Mouse (Mus musculus) heart, embryonic 15.5 days (tissue): ENCODE results near the gene Tmem56. TPM values are rescaled to one million over a fixed set of nuclear protein-coding genes. Genes with fewer than 3 reads are reported as not detected.
A peak's percentile ranks its signal among the peaks of the same experiment; 100 is the strongest.

ENCODE experiments used
- ATAC-seq: fragments of 200-750 bp; cut with Nextera tagmentation; replicated peaks from 2 replicates; pipeline ENCODE4 v1.8.0; 2017; ENCODE audit warnings: low read depth, moderate TSS enrichment; ENCODE audit not compliant: insufficient number of reproducible peaks, insufficient read depth, low FRiP score
- H3K27ac ChIP-seq: fragments of 300-500 bp; sonication (generic); 2 replicates; pipeline ENCODE4 v1.5.1; 2015; ENCODE audit warnings: mild to moderate bottlenecking, inconsistent platforms
- H3K27me3 ChIP-seq: fragments of 300-500 bp; sonication (generic); 2 replicates; pipeline ENCODE4 v1.6.1; 2015; ENCODE audit warnings: inconsistent platforms
- H3K36me3 ChIP-seq: fragments of 300-500 bp; sonication (generic); 2 replicates; pipeline ENCODE4 v1.6.1; 2015; ENCODE audit warnings: mild to moderate bottlenecking, inconsistent platforms
- H3K4me1 ChIP-seq: fragments of 300-500 bp; sonication (generic); replicated peaks from 2 replicates; pipeline ENCODE4 v1.6.1; 2015; ENCODE audit warnings: inconsistent platforms
- H3K4me2 ChIP-seq: fragments of 300-500 bp; sonication (generic); 2 replicates; pipeline ENCODE4 v1.6.1; 2015; ENCODE audit warnings: inconsistent platforms, mild to moderate bottlenecking, moderate library complexity
- H3K4me3 ChIP-seq: fragments of 300-500 bp; sonication (generic); 2 replicates; pipeline ENCODE4 v1.5.1; 2015; ENCODE audit warnings: mild to moderate bottlenecking, inconsistent platforms
- H3K9ac ChIP-seq: fragments of 300-500 bp; sonication (generic); 2 replicates; pipeline ENCODE4 v1.6.1; 2015; ENCODE audit warnings: mild to moderate bottlenecking, inconsistent platforms
- H3K9me3 ChIP-seq: fragments of 300-500 bp; sonication (generic); replicated peaks from 2 replicates; pipeline ENCODE4 v1.6.1; 2016; ENCODE audit warnings: inconsistent platforms
- WGBS: fragments of 180-500 bp; shearing (Covaris S2); methylation state at CpG from one replicate; pipeline ENCODE4 v1.1.7; 2015; ENCODE audit warnings: mixed read lengths; 5-methylcytosine and 5-hydroxymethylcytosine counted together
- polyA plus RNA-seq: library from polyadenylated mRNA; unstranded; fragments of >200 nt; fragmentation: Nextera tagmentation; extraction: Ambion mirVana; gene quantifications from 2 replicates; pipeline ENCODE4 v1.2.1, GENCODE M21; 2015

The Tmem56 gene
- polyA plus RNA-seq, 1 experiment from 2014 or later: 0.49 TPM

GRCm38 (mm10) chr3:121258521-121259478 lies 24.1 kb downstream of the Tmem56 start:
- 59% methylated on average over 20 of the region's 20 CpGs for WGBS
- H3K9me3 ChIP-seq: no peaks in the 10 kb centered on the region
- no peak overlapping the region for H3K9ac ChIP-seq
- no peak for ATAC-seq
- no peak overlapping the region for H3K27ac ChIP-seq
- peaks cover 19% of the 10 kb centered on the region for H3K4me1 ChIP-seq
- H3K4me3 ChIP-seq: no peak overlapping the region
- H3K27me3 ChIP-seq: peaks cover 38% of the 10 kb centered on the region
- peak overlapping the region; percentile 17 for H3K4me2 ChIP-seq
- no peaks in the 10 kb centered on the region for H3K36me3 ChIP-seq

- no peak for ATAC-seq
- no peak overlapping the region for H3K9ac ChIP-seq
- H3K4me1 ChIP-seq: peaks cover 11% of the 10 kb centered on the region
- H3K27ac ChIP-seq: no peak overlapping the region
- H3K4me2 ChIP-seq: no peak overlapping the region
- H3K4me3 ChIP-seq: no peak overlapping the region
- WGBS: 78% methylated on average over 10 of the region's 10 CpGs
- no peaks in the 10 kb centered on the region for H3K36me3 ChIP-seq
- peaks cover 26% of the 10 kb centered on the region for H3K27me3 ChIP-seq
- no peaks in the 10 kb centered on the region for H3K9me3 ChIP-seq
Observed at GRCm38 (mm10) chr3:121257418-121257817, 25.5 kb downstream of the Tmem56 start.

DNA sequence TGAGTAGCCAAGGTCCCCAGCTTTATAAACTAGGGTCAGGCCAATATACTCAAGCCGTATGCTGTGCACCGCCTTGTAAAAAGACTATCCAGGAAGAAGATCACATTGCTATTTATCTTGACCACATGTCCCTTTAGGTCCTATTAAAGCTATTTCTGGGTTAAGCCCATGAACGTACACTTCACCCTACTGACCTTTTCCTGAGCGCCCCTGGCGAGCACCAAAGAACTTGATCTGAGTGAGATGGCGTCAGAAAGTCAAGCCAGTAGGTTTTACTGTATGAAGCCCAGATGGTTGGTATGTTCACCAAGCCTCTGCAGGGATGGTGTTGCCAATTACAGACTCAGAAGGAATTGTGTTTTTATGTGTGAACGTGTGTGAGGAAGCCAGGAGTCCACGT lies 26.8 kb downstream of the Tmem56 start:
- Histone ChIP-seq H3K4me3 (no peak overlapping the region), H3K9me3 (no peaks in the 10 kb centered on the region), H3K4me2 (no peak overlapping the region), H3K36me3 (no peaks in the 10 kb centered on the region), H3K4me1 (peaks cover 7% of the 10 kb centered on the region), H3K27me3 (peaks cover 15% of the 10 kb centered on the region), H3K27ac (no peak overlapping the region), H3K9ac (no peak overlapping the region)
- WGBS: 83% methylated on average over 8 of the region's 8 CpGs
- ATAC-seq: no peak

DNA sequence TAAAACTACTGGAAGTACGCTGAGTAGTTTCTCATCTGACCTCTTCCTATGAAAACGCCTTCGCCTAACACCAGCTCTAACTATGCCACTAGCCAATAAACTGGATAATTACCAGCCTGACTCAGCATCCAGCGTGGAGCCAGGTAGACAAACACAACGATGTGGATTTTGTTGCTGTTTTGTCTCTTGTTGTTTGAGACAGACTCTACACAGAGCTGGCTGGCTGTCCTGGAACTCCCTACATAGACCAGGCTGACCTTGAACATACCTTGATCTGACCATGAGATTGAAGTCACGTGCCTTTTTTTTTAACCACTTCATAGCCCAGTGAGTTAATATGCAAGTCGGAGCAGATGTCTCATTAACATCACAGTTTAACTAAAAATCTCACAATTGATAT lies 27.4 kb downstream of the Tmem56 start:
- no peak overlapping the region for H3K4me2 ChIP-seq
- peaks cover 12% of the 10 kb centered on the region for H3K4me1 ChIP-seq
- no peak overlapping the region for H3K9ac ChIP-seq
- ATAC-seq: no peak
- no peaks in the 10 kb centered on the region for H3K9me3 ChIP-seq
- WGBS: 87% methylated on average over 7 of the region's 7 CpGs
- H3K4me3 ChIP-seq: no peak overlapping the region
- no peak overlapping the region for H3K27ac ChIP-seq
- no peaks in the 10 kb centered on the region for H3K36me3 ChIP-seq
- H3K27me3 ChIP-seq: peaks cover 8% of the 10 kb centered on the region

DNA sequence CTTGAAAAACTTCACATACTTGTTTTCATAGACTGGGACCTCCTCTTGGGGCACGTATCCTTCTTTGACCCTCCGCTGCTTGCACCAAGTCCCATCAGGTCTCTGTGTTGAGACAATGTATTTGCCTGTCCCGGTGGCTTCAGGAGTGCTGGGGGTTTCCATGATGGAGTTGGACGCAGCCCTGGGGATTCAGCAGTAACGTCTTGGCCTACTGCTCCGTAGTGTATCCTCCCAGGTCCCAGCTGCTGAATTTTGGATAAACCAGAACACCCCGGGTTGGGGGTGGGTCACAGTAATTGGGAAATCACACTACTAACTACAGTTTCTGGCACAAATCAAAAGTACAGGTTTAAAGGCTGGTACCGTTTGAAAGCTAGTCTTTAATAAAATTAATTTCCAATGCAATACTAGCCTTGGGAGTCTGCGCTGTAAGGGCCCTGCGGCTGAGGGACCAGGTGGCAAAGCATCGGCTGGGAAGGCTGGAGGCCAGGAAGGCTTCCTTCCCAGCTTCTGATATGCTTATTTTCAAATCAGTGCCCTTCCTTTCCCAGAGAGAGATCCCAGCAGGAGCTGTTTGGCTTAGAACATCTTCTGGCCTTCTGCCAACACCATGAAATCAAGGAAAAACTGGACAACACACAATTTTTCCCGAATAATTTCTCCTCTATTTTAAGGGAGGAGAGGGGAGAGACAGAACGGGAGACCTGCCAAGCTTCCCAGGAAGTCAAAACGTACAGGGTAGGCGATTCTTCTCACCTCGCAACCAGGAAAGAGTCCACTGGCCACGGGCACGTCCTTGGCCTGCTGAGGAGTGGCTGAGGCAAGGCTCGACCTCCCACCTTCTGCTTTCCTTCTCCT lies 32.1 kb downstream of the Tmem56 start:
- H3K36me3 ChIP-seq: no peaks in the 10 kb centered on the region
- H3K9me3 ChIP-seq: no peaks in the 10 kb centered on the region
- no peaks in the 10 kb centered on the region for H3K27me3 ChIP-seq
- H3K4me3 ChIP-seq: no peak overlapping the region
- H3K9ac ChIP-seq: no peak overlapping the region
- no peak overlapping the region for H3K27ac ChIP-seq
- no peak for ATAC-seq
- no peak overlapping the region for H3K4me2 ChIP-seq
- H3K4me1 ChIP-seq: peaks cover 7% of the 10 kb centered on the region; the same call in 1 of the 2 replicates
- WGBS: 62% methylated on average over 19 of the region's 19 CpGs

GRCm38 (mm10) chr3:121250048-121250447 lies 32.9 kb downstream of the Tmem56 start:
- H3K9me3 ChIP-seq: no peaks in the 10 kb centered on the region
- no peak overlapping the region for H3K4me2 ChIP-seq
- WGBS: 77% methylated on average over 9 of the region's 9 CpGs
- ATAC-seq: 0 out of 2 replicates have a peak, but pooled peaks have one; percentile 22
- no peak overlapping the region for H3K4me3 ChIP-seq
- no peak overlapping the region for H3K9ac ChIP-seq
- no peak overlapping the region for H3K27ac ChIP-seq
- no peaks in the 10 kb centered on the region for H3K27me3 ChIP-seq
- H3K4me1 ChIP-seq: peaks cover 7% of the 10 kb centered on the region; the same call in 1 of the 2 replicates
- no peaks in the 10 kb centered on the region for H3K36me3 ChIP-seq

DNA sequence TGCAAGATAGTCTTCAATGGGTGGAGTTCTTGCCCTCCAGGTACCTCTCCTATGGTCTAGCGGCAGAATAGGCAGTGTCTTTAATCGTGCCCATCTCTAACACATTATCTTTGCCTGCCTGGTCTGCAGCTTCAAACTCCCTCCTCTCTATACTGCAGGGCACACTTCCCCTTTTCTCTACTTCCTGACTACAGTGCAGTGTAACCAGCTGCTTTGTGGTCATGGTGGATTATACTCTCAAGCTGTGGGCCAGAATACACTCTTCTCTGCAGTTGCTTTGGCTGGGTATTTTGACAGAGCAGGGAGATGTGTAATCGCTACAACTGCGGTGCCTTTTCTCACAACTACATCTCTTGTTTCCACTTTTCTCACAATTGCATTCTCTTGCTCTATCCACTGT lies 40.0 kb downstream of the Tmem56 start:
- WGBS: 72% methylated on average over 4 of the region's 4 CpGs
- no peak for ATAC-seq

GRCm38 (mm10) chr3:121242111-121242936 lies 40.6 kb downstream of the Tmem56 start:
- no peak overlapping the region for H3K4me3 ChIP-seq
- H3K9me3 ChIP-seq: no peaks in the 10 kb centered on the region
- no peaks in the 10 kb centered on the region for H3K27me3 ChIP-seq
- 0 out of 2 replicates have a peak, but pooled peaks cover 5% of the 10 kb centered on the region for H3K4me1 ChIP-seq
- WGBS: 61% methylated on average over 9 of the region's 9 CpGs
- H3K4me2 ChIP-seq: no peak overlapping the region
- ATAC-seq: no peak
- H3K9ac ChIP-seq: no peak overlapping the region
- H3K27ac ChIP-seq: no peak overlapping the region
- H3K36me3 ChIP-seq: no peaks in the 10 kb centered on the region

More for the DNA sequence above, 40.0 kb downstream of the Tmem56 start:
- H3K27me3 ChIP-seq: no peaks in the 10 kb centered on the region
- H3K9ac ChIP-seq: no peak overlapping the region
- H3K4me3 ChIP-seq: no peak overlapping the region
- 0 out of 2 replicates have a peak, but pooled peaks cover 5% of the 10 kb centered on the region for H3K4me1 ChIP-seq
- no peak overlapping the region for H3K27ac ChIP-seq
- H3K36me3 ChIP-seq: no peaks in the 10 kb centered on the region
- no peaks in the 10 kb centered on the region for H3K9me3 ChIP-seq
- no peak overlapping the region for H3K4me2 ChIP-seq

GRCm38 (mm10) chr3:121240362-121241040 lies 42.4 kb downstream of the Tmem56 start:
- ATAC-seq: 0 out of 2 replicates have a peak, but pooled peaks have one; percentile 22
- no peak overlapping the region for H3K4me2 ChIP-seq

DNA sequence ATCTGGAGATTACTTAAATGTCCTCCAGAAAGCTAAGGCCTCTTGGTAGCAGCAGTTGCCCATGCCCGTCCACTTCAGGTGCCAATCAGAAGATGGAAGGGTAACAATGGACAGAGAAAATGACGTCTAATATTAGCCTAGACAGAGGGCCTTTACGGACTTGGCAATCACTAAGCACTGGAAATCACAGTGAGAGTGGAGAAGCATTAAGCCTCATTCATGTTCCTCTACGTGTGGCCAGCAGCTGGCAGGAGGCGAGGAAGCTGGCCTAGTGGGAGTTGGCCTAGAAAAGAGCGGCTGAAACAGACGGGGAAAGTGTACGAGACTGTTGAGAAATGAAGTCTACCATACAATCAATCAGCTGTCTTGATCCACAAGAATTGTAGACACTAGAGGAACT lies 43.8 kb downstream of the Tmem56 start:
- ATAC-seq: no peak
- Histone ChIP-seq H3K27ac (no peak overlapping the region), H3K9ac (no peak overlapping the region), H3K27me3 (no peaks in the 10 kb centered on the region), H3K36me3 (no peaks in the 10 kb centered on the region), H3K4me1 (0 out of 2 replicates have a peak, but pooled peaks cover 5% of the 10 kb centered on the region), H3K9me3 (no peaks in the 10 kb centered on the region), H3K4me3 (no peak overlapping the region), H3K4me2 (no peak overlapping the region)
- WGBS: 73% methylated on average over 8 of the region's 8 CpGs

More at GRCm38 (mm10) chr3:121240362-121241040, 42.4 kb downstream of the Tmem56 start:
- H3K36me3 ChIP-seq: no peaks in the 10 kb centered on the region
- 0 out of 2 replicates have a peak, but pooled peaks cover 5% of the 10 kb centered on the region for H3K4me1 ChIP-seq
- H3K27ac ChIP-seq: no peak overlapping the region
- 40% methylated on average over 8 of the region's 8 CpGs for WGBS
- no peak overlapping the region for H3K9ac ChIP-seq
- H3K4me3 ChIP-seq: no peak overlapping the region
- H3K27me3 ChIP-seq: no peaks in the 10 kb centered on the region
- H3K9me3 ChIP-seq: no peaks in the 10 kb centered on the region
